Comparison of ENCODE assay signal across 9 mouse cellular contexts in the genomic region with DNA sequence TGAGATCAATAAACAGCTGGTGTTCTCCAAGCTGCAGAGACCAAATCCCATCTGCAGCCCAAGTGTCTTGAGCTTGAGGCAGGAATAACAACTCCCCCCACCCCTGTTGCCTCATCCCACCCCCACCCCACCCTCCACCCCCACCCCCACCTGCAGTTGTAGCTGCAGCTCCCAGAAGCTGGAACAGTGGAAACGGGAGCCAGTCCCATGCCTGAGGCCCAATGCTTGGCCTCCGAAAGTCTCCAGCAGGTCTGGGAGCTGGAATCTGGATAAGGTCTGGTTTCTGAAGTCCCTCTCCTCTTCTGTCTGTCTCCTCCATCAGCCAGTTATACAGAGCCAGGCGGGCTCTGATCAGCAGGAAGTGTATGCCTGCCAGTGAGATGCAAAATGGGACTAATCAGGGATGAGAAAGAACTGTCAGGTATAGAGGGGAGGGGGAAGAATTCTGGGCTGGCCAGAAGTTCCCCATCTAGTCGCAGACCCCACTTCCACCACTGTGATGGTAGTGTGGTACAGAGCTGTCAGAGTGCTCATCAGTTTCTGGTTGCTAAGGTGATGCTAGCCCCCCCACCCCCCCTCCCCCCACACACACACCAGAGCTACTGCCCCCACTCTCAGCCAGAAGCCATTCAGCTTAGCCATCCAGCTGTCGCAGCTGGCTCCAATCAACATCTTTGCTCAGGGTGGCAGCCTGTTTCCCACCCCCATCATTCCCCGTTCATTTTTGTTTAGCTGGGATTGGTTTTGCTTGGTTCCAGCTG.
A peak's percentile ranks its signal among the peaks of the same experiment; 100 is the strongest.
DNase-seq lines count a peak whose midpoint lies in the region; ATAC-seq and TF ChIP-seq lines count a peak whose summit lies in the region.
"Had no signal": no experiment of that assay in that cellular context is flagged by ENCODE, and none has a peak within 500 bp of the region (broad histone marks: within the 10 kb centered on the region; RNA-seq: fewer than 3 reads in every experiment).

No protein-coding gene starts in this region.

- no peaks in the 10 kb centered on the region for H3K9me3 ChIP-seq in ES-E14 (ENCODE audit: control insufficient read depth, insufficient read depth, low read depth, low read length)
- H3K9me3 ChIP-seq in hindbrain, embryonic 11.5 days (ENCODE audit: control insufficient read depth, low read length), result no peaks in the 10 kb centered on the region
- no peaks in the 10 kb centered on the region for H3K9me3 ChIP-seq in midbrain, embryonic 14.5 days (ENCODE audit: control insufficient read depth, low read length)

- H3K4me3 ChIP-seq in ES-E14 (ENCODE audit: insufficient read depth in 1 of 2, low read depth in 1 of 2, low read length in 2 of 2, poor library complexity in 1 of 2, severe bottlenecking in 1 of 2), result no peak overlapping the region
- no peak overlapping the region for H3K4me3 ChIP-seq in hindbrain, embryonic 11.5 days (ENCODE audit: low read depth, low read length)
- H3K4me3 ChIP-seq in midbrain, embryonic 14.5 days (replicated peaks; ENCODE audit: low read depth, low read length), result no peak overlapping the region

- H3K9ac ChIP-seq in ES-E14 (ENCODE audit: insufficient read depth, low read depth, low read length, poor library complexity, severe bottlenecking), result no peak overlapping the region
- H3K9ac ChIP-seq in hindbrain, embryonic 11.5 days (ENCODE audit: low read depth, low read length), result no peak overlapping the region
- no peak overlapping the region; the same call in 1 of the 2 replicates for H3K9ac ChIP-seq in midbrain, embryonic 14.5 days (replicated peaks; ENCODE audit: low read length)

- peaks cover 6% of the 10 kb centered on the region; the same call in 1 of the 2 replicates for H3K27me3 ChIP-seq in hindbrain, embryonic 11.5 days (ENCODE audit: control insufficient read depth, insufficient read depth, low read length)
- H3K27me3 ChIP-seq in midbrain, embryonic 14.5 days (ENCODE audit: control insufficient read depth, insufficient read depth, low read length), result no peaks in the 10 kb centered on the region; the same call in 1 of the 2 replicates
- H3K27me3 ChIP-seq: Patski had no signal

- 10% methylated on average over 6 of the region's 6 CpGs for WGBS in hindbrain, embryonic 11.5 days
- WGBS in midbrain, embryonic 14.5 days, result 8% methylated on average over 6 of the region's 6 CpGs

- ATAC-seq in hindbrain, embryonic 11.5 days (ENCODE audit: low FRiP score), result peak; percentile 71; the same call in 1 of the 2 replicates
- peak; percentile 64 for ATAC-seq in midbrain, embryonic 14.5 days (ENCODE audit: low FRiP score, low TSS enrichment)
- ATAC-seq: Patski had no signal

- DNase-seq in ES-E14 (ENCODE audit: low read depth, low spot score), result no peak
- peak; percentile 68 for DNase-seq in embryo, embryonic 10 days (ENCODE audit: low spot score)
- DNase-seq in hindbrain, embryonic 11.5 days (ENCODE audit: low spot score), result peak; percentile 48
- peak; percentile 34 for DNase-seq in midbrain, embryonic 14.5 days
- DNase-seq in adrenal gland, postnatal 36 days, result no peak
- DNase-seq in cerebellum, adult 18-20 months, result no peak
- DNase-seq in gastrocnemius, postnatal 25 days, result no peak
- DNase-seq in left cerebral cortex, adult 11 months (ENCODE audit: low spot score), result no peak

- H3K36me3 ChIP-seq in ES-E14 (ENCODE audit: control insufficient read depth, insufficient read depth, low read length, poor library complexity, severe bottlenecking), result no peaks in the 10 kb centered on the region
- no peaks in the 10 kb centered on the region for H3K36me3 ChIP-seq in hindbrain, embryonic 11.5 days (ENCODE audit: control insufficient read depth, insufficient read depth, low read length)
- no peaks in the 10 kb centered on the region for H3K36me3 ChIP-seq in midbrain, embryonic 14.5 days (ENCODE audit: control insufficient read depth, insufficient read depth, low read length)

- peaks cover 0 to 14% of the 10 kb centered on the region in 2 experiments; a peak in 2 of 4 replicates for H3K4me1 ChIP-seq in ES-E14 (ENCODE audit: control insufficient read depth in 2 of 2, insufficient read depth in 2 of 2, low read length in 2 of 2, poor library complexity in 1 of 2)
- H3K4me1 ChIP-seq in hindbrain, embryonic 11.5 days (replicated peaks; ENCODE audit: control insufficient read depth, insufficient read depth, low read length), result peaks cover 4% of the 10 kb centered on the region
- H3K4me1 ChIP-seq in midbrain, embryonic 14.5 days (ENCODE audit: control insufficient read depth, insufficient read depth, low read length), result peaks cover 14% of the 10 kb centered on the region

- peak overlapping the region; percentile 24 for H3K27ac ChIP-seq in ES-E14 (ENCODE audit: insufficient read depth, low read depth, low read length, poor library complexity, severe bottlenecking)
- H3K27ac ChIP-seq in hindbrain, embryonic 11.5 days (ENCODE audit: low read depth, low read length), result peak overlapping the region; percentile 24; the same call in 1 of the 2 replicates
- no peak overlapping the region for H3K27ac ChIP-seq in midbrain, embryonic 14.5 days (replicated peaks; ENCODE audit: low read depth, low read length)

- no peak overlapping the region for H3K4me2 ChIP-seq in hindbrain, embryonic 11.5 days (replicated peaks; ENCODE audit: low read depth, low read length)
- no peak overlapping the region for H3K4me2 ChIP-seq in midbrain, embryonic 14.5 days (ENCODE audit: low read length)

- in situ Hi-C loops in ES-E14 (cut with MboI; ENCODE audit: low sequenced_read_pairs in 2 of 2, unreplicated experiment in 2 of 2), result no loop called here

TF ChIP-seq in ES-E14, 5 proteins besides CTCF, POLR2A, EP300 and RAD21:
- no peak for TF ChIP-seq CHD2 (IDR thresholded peaks at IDR 0.05; ENCODE audit: low read depth, low read length)
- TF ChIP-seq MAFK (IDR thresholded peaks at IDR 0.05; ENCODE audit: insufficient read depth, low read depth, low read length), result no peak
- TF ChIP-seq ZNF384 (IDR thresholded peaks at IDR 0.05; ENCODE audit: low read depth, low read length), result no peak
- no peak for TF ChIP-seq ZC3H11A (IDR thresholded peaks at IDR 0.05; ENCODE audit: borderline replicate concordance, low read depth, low read length)
- no peak for TF ChIP-seq HCFC1 (IDR thresholded peaks at IDR 0.05; ENCODE audit: borderline replicate concordance, insufficient read depth, low read length)

Comparison
In these comparisons a context has a peak if more than half of its experiments do, and no peak if none do; other contexts are left out.
1. DNase-seq: peak in embryo, embryonic 10 days (single experiment), hindbrain, embryonic 11.5 days (single experiment) and midbrain, embryonic 14.5 days (single experiment); none in ES-E14 (single experiment), adrenal gland, postnatal 36 days (0 of 2), cerebellum, adult 18-20 months (0 of 2), gastrocnemius, postnatal 25 days (single experiment) and left cerebral cortex, adult 11 months (single experiment).